In genomic region chr5:66620191-66620625, GRCm38 (mm10) we compare ENCODE assay signal across 8 mouse cellular contexts. TPM values are rescaled to one million over a fixed set of nuclear protein-coding genes. Genes with fewer than 3 reads are reported as not detected.
DNase-seq lines count a peak whose midpoint lies in the region; ATAC-seq lines count a peak whose summit lies in the region.

No protein-coding gene starts in this region.

- WGBS in intestine, embryonic 15.5 days, result under 1% methylated on average over 41 of the region's 41 CpGs

- intact Hi-C loops in left cerebral cortex, postnatal 14 days (cut with DNase I), result loop anchor here (5.0 kb wide), 1 partner anchor 57 kb away; the partner anchor contains the start of gene Uchl1

- no peaks in the 10 kb centered on the region for H3K9me3 ChIP-seq in intestine, embryonic 15.5 days

- peak; percentile 93 for DNase-seq in adrenal gland, postnatal 10 days
- DNase-seq in embryo, embryonic 10.5 days (ENCODE audit: low spot score), result peak; percentile 82
- DNase-seq in gastrocnemius, postnatal 25 days, result peak; percentile 83
- DNase-seq in left cerebral cortex, postnatal 14 days (ENCODE audit: low spot score in 2 of 2), result peak; percentile 73 to 82
- DNase-seq in mesoderm, embryonic 11.5 days (ENCODE audit: low read depth, low spot score), result peak; percentile 82
- DNase-seq in right cerebral cortex, postnatal 4 days, result peak; percentile 82

- H3K4me1 ChIP-seq in intestine, embryonic 15.5 days (replicated peaks), result peaks cover 10% of the 10 kb centered on the region

- no peaks in the 10 kb centered on the region for H3K27me3 ChIP-seq in intestine, embryonic 15.5 days (replicated peaks)

- peak overlapping the region; percentile 90 for H3K4me2 ChIP-seq in intestine, embryonic 15.5 days (replicated peaks)

- H3K36me3 ChIP-seq in intestine, embryonic 15.5 days, result no peaks in the 10 kb centered on the region

- H3K4me3 ChIP-seq in intestine, embryonic 15.5 days (replicated peaks), result peak overlapping the region; percentile 46

- ATAC-seq in intestine, embryonic 15.5 days, result peak; percentile 82
- no peak for ATAC-seq in megakaryocyte-erythroid progenitor cell, adult 5-6 weeks (replicated peaks; ENCODE audit: low FRiP score, low TSS enrichment, poor library complexity, severe bottlenecking)

- peak overlapping the region; percentile 49 for H3K9ac ChIP-seq in intestine, embryonic 15.5 days

- peak overlapping the region; percentile 52 for H3K27ac ChIP-seq in intestine, embryonic 15.5 days

RNA-seq across cellular contexts. Expression of gene Apbb2, which starts 1.6 kb away (rescaled TPM):
- total RNA-seq in adrenal gland, postnatal 10 days (2021), result 10 to 100 TPM; 47.3 to 60.3 TPM
- total RNA-seq in gastrocnemius, postnatal 25 days (2021), result 10 to 100 TPM; 32.8 to 39.8 TPM
- polyA plus RNA-seq in intestine, embryonic 15.5 days (2015; fragmentation: Nextera tagmentation; extraction: Ambion mirVana), result 32.0 and 35.4 TPM in 2 replicates
- 10 to 100 TPM; 63.5 to 70.7 TPM for total RNA-seq in left cerebral cortex, postnatal 14 days (2021)
- total RNA-seq in megakaryocyte-erythroid progenitor cell, adult 5-6 weeks (2014; fragmentation: Nextera tagmentation), result 2.4 and 2.5 TPM in 2 replicates
- 1.9 TPM in 1 of 2 replicates, not detected in the other for total RNA-seq in megakaryocyte-erythroid progenitor cell, adult 5-6 weeks (2017)

RNA-seq across cellular contexts. Expression of gene Uchl1, which starts 55.7 kb away (rescaled TPM):
- total RNA-seq in adrenal gland, postnatal 10 days (2021), result 100 to 1,000 TPM; 115 to 159 TPM
- 1 to 10 TPM; 4.2 to 6.2 TPM for total RNA-seq in gastrocnemius, postnatal 25 days (2021)
- polyA plus RNA-seq in intestine, embryonic 15.5 days (2015; fragmentation: Nextera tagmentation; extraction: Ambion mirVana), result 89.5 and 95.7 TPM in 2 replicates
- total RNA-seq in left cerebral cortex, postnatal 14 days (2021), result 1,000 to 10,000 TPM; 1,030 to 1,070 TPM
- 0.48 TPM in 1 of 2 replicates, not detected in the other for total RNA-seq in megakaryocyte-erythroid progenitor cell, adult 5-6 weeks (2014; fragmentation: Nextera tagmentation)
- 1.4 TPM in 1 of 2 replicates, not detected in the other for total RNA-seq in megakaryocyte-erythroid progenitor cell, adult 5-6 weeks (2017)

Comparison
In these comparisons a context has a peak if more than half of its experiments do, and no peak if none do; other contexts are left out.
1. RNA of gene Apbb2, which starts 1.6 kb away (total RNA-seq): 63.5 to 70.7 TPM in left cerebral cortex, postnatal 14 days, 47.3 to 60.3 TPM in adrenal gland, postnatal 10 days and 32.8 to 39.8 TPM in gastrocnemius, postnatal 25 days; 1.9 to 2.5 TPM in megakaryocyte-erythroid progenitor cell, adult 5-6 weeks; every median in the first group is over 4 times any median in the second.
2. RNA of gene Uchl1, which starts 55.7 kb away (total RNA-seq): 1,030 to 1,070 TPM in left cerebral cortex, postnatal 14 days and 115 to 159 TPM in adrenal gland, postnatal 10 days; 4.2 to 6.2 TPM in gastrocnemius, postnatal 25 days and 0.48 to 1.4 TPM in megakaryocyte-erythroid progenitor cell, adult 5-6 weeks; every median in the first group is over 10 times any median in the second.
3. Peak in every context shown above with its lines, with median percentiles within 50 percentile points of each other: DNase-seq.